Mouse (Mus musculus): ENCODE measurements around the gene Klk1b1. TPM values are rescaled to one million over a fixed set of nuclear protein-coding genes. Genes with fewer than 3 reads are reported as not detected.
"Not testable (repeated sequence)": the region's sequence is repeated elsewhere in the genome, so short reads cannot be mapped to it uniquely, and the experiment has no call there.

The Klk1b1 gene
- polyA plus RNA-seq, 1 experiment from 2014 or later: not detected

GRCm38 (mm10) chr7:44004847-44005246 is 38.3 kb downstream of the Klk1b1 start:
- no peaks in the 10 kb centered on the region for H3K27me3 ChIP-seq
- DNase-seq (ENCODE audit: low read depth, low spot score): no peak
- no peak for TF ChIP-seq CTCF (IDR thresholded peaks at IDR 0.05)
- no peak for ATAC-seq
- POLR2A ChIA-PET: no interaction called here
- CTCF ChIA-PET: no interaction called here
- in situ Hi-C loops (cut with MboI; ENCODE audit: low pct_unique_long_range_greater_than_20kb): no loop called here

- in situ Hi-C loops (cut with MboI; ENCODE audit: low pct_unique_long_range_greater_than_20kb); CTCF ChIA-PET: not testable (repeated sequence)
Observed at GRCm38 (mm10) chr7:44011868-44012267, 45.3 kb downstream of the Klk1b1 start, which contains the start of gene Klk1b26. Gene Klk1b26 (plus strand): TSS chr7:44012168.

GRCm38 (mm10) chr7:44014666-44015065 is 48.1 kb downstream of the Klk1b1 start:
- H3K27me3 ChIP-seq; CTCF ChIA-PET; POLR2A ChIA-PET; in situ Hi-C loops (cut with MboI; ENCODE audit: low pct_unique_long_range_greater_than_20kb); ATAC-seq; DNase-seq (ENCODE audit: low read depth, low spot score): not testable (repeated sequence)

More at GRCm38 (mm10) chr7:44011868-44012267, 45.3 kb downstream of the Klk1b1 start, which contains the start of gene Klk1b26:
- ATAC-seq; POLR2A ChIA-PET; DNase-seq (ENCODE audit: low read depth, low spot score); H3K27me3 ChIP-seq: not testable (repeated sequence)

GRCm38 (mm10) chr7:44015071-44015470 is 48.5 kb downstream of the Klk1b1 start:
- in situ Hi-C loops (cut with MboI; ENCODE audit: low pct_unique_long_range_greater_than_20kb): no loop called here
- ATAC-seq: no peak
- TF ChIP-seq CTCF (IDR thresholded peaks at IDR 0.05): no peak
- DNase-seq (ENCODE audit: low read depth, low spot score): no peak
- no peaks in the 10 kb centered on the region for H3K27me3 ChIP-seq
- CTCF ChIA-PET: no interaction called here
- POLR2A ChIA-PET: no interaction called here

Other genes starting within 250 kb of the Klk1b1 start
- gene Klk12, start 197.9 kb upstream of the Klk1b1 start, polyA plus RNA-seq (2021): not detected
- not detected for gene Klk11, start 192.1 kb upstream of the Klk1b1 start, polyA plus RNA-seq (2021)
- not detected for gene Klk10, start 185.7 kb upstream of the Klk1b1 start, polyA plus RNA-seq (2021)
- gene Klk9, start 174.9 kb upstream of the Klk1b1 start, polyA plus RNA-seq (2021): not detected
- not detected for gene Klk8, start 169.2 kb upstream of the Klk1b1 start, polyA plus RNA-seq (2021)
- not detected for gene Klk7, start 155.5 kb upstream of the Klk1b1 start, polyA plus RNA-seq (2021)
- not detected for gene Klk6, start 142.3 kb upstream of the Klk1b1 start, polyA plus RNA-seq (2021)
- not detected for gene Klk5, start 124.8 kb upstream of the Klk1b1 start, polyA plus RNA-seq (2021)
- not detected for gene Klk4, start 85.6 kb upstream of the Klk1b1 start, polyA plus RNA-seq (2021)
- gene Klk15, start 33.0 kb upstream of the Klk1b1 start, polyA plus RNA-seq (2021): not detected
- not detected for gene Klk1b8, start 16.1 kb upstream of the Klk1b1 start, polyA plus RNA-seq (2021)
- gene Klk1b9, start 9.3 kb downstream of the Klk1b1 start, polyA plus RNA-seq (2021): not detected
- not detected for gene Klk1b11, start 29.1 kb downstream of the Klk1b1 start, polyA plus RNA-seq (2021)
- gene Klk1b26, start 45.4 kb downstream of the Klk1b1 start, polyA plus RNA-seq (2021): not detected
- gene Klk1b27, start 85.5 kb downstream of the Klk1b1 start, polyA plus RNA-seq (2021): not detected
- gene Klk1b21, start 135.6 kb downstream of the Klk1b1 start, polyA plus RNA-seq (2021): not detected
- gene Klk1b22, start 145.9 kb downstream of the Klk1b1 start, polyA plus RNA-seq (2021): not detected
- not detected for gene Klk1b16, start 170.0 kb downstream of the Klk1b1 start, polyA plus RNA-seq (2021)
- gene Klk1b24, start 221.5 kb downstream of the Klk1b1 start, polyA plus RNA-seq (2021): not detected
- gene Klk1b3, start 231.4 kb downstream of the Klk1b1 start, polyA plus RNA-seq (2021): not detected
- gene Klk1b4, start 240.7 kb downstream of the Klk1b1 start, polyA plus RNA-seq (2021): not detected
- not detected for gene Klk1b5, start 249.2 kb downstream of the Klk1b1 start, polyA plus RNA-seq (2021)